Mouse (Mus musculus) forebrain, embryonic 12.5 days (tissue): Measurements from ENCODE around the gene Ptgfrn. TPM values are rescaled to one million over a fixed set of nuclear protein-coding genes. Genes with fewer than 3 reads are reported as not detected.
A peak's percentile ranks its signal among the peaks of the same experiment; 100 is the strongest.

ENCODE experiments used
- ATAC-seq: fragments of 200-750 bp; cut with Nextera tagmentation; 2 replicates; pipeline ENCODE4 v1.8.0; 2017; ENCODE audit warnings: moderate TSS enrichment; ENCODE audit not compliant: low FRiP score
- H3K27ac ChIP-seq: fragments of 300-500 bp; sonication (generic); 2 replicates; pipeline ENCODE4 v1.5.1; 2016; ENCODE audit warnings: mild to moderate bottlenecking
- H3K27me3 ChIP-seq: fragments of 300-500 bp; sonication (generic); 2 replicates; pipeline ENCODE4 v1.6.1; 2016; ENCODE audit warnings: mild to moderate bottlenecking
- H3K36me3 ChIP-seq: fragments of 300-500 bp; sonication (generic); replicated peaks from 2 replicates; pipeline ENCODE4 v1.6.1; 2016; ENCODE audit warnings: mild to moderate bottlenecking
- H3K4me1 ChIP-seq: fragments of 300-500 bp; sonication (generic); 2 replicates; pipeline ENCODE4 v1.6.1; 2016
- H3K4me2 ChIP-seq: fragments of 300-500 bp; sonication (generic); 2 replicates; pipeline ENCODE4 v1.6.1; 2016; ENCODE audit warnings: mild to moderate bottlenecking, moderate library complexity
- H3K4me3 ChIP-seq: fragments of 300-500 bp; sonication (generic); replicated peaks from 2 replicates; pipeline ENCODE4 v1.5.1; 2016; ENCODE audit warnings: mild to moderate bottlenecking
- H3K9ac ChIP-seq: fragments of 300-500 bp; sonication (generic); 2 replicates; pipeline ENCODE4 v1.6.1; 2016; ENCODE audit warnings: mild to moderate bottlenecking
- H3K9me3 ChIP-seq: fragments of 300-500 bp; sonication (generic); 2 replicates; pipeline ENCODE4 v1.6.1; 2016
- WGBS: fragments of 180-500 bp; shearing (Covaris S2); methylation state at CpG from one replicate; pipeline ENCODE4 v1.1.7; 2016; 5-methylcytosine and 5-hydroxymethylcytosine counted together
- polyA plus RNA-seq: library from polyadenylated mRNA; unstranded; fragments of >200 nt; fragmentation: Nextera tagmentation; extraction: Ambion mirVana; gene quantifications from 2 replicates; pipeline ENCODE4 v1.2.1, GENCODE M21; 2016

Gene Ptgfrn
- polyA plus RNA-seq, 1 experiment from 2014 or later = 4.5 TPM

- Histone ChIP-seq H3K9me3 (no peaks in the 10 kb centered on the region), H3K36me3 (no peaks in the 10 kb centered on the region), H3K4me1 (peaks cover 1% of the 10 kb centered on the region; the same call in 1 of the 2 replicates), H3K9ac (no peak overlapping the region), H3K4me2 (no peak overlapping the region), H3K27ac (no peak overlapping the region), H3K27me3 (no peaks in the 10 kb centered on the region), H3K4me3 (no peak overlapping the region)
- no peak for ATAC-seq
- 89% methylated on average over 5 of the region's 5 CpGs for WGBS
These were observed 102.8 kb downstream of the Ptgfrn start for GRCm38 (mm10) chr3:101007112-101007782.

DNA sequence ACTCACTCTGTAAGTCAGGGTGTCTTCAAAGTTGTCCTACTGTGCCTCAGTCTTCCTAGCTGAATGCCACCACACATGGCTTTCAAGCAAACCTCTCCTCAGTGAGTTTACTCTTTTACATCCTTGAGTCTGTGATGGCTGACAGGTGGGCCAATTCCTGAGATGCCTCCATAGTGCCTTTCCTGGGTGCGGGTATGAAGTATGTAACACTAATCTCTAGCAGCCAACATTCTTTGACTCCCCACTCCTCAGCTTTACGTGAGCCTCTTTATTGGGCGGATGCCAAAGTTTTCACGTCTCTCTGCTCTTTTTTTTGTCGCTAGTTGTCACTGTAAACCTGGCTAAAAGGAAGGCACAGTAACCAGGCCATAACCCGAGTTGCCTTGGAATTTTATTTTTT, 104.7 kb downstream of the Ptgfrn start:
- no peak overlapping the region for H3K27ac ChIP-seq
- H3K27me3 ChIP-seq = no peaks in the 10 kb centered on the region
- WGBS = 81% methylated on average over 6 of the region's 6 CpGs
- H3K4me1 ChIP-seq = no peaks in the 10 kb centered on the region
- H3K36me3 ChIP-seq = no peaks in the 10 kb centered on the region
- no peak overlapping the region for H3K9ac ChIP-seq
- H3K4me2 ChIP-seq = no peak overlapping the region
- H3K9me3 ChIP-seq = no peaks in the 10 kb centered on the region
- no peak for ATAC-seq
- no peak overlapping the region for H3K4me3 ChIP-seq

DNA sequence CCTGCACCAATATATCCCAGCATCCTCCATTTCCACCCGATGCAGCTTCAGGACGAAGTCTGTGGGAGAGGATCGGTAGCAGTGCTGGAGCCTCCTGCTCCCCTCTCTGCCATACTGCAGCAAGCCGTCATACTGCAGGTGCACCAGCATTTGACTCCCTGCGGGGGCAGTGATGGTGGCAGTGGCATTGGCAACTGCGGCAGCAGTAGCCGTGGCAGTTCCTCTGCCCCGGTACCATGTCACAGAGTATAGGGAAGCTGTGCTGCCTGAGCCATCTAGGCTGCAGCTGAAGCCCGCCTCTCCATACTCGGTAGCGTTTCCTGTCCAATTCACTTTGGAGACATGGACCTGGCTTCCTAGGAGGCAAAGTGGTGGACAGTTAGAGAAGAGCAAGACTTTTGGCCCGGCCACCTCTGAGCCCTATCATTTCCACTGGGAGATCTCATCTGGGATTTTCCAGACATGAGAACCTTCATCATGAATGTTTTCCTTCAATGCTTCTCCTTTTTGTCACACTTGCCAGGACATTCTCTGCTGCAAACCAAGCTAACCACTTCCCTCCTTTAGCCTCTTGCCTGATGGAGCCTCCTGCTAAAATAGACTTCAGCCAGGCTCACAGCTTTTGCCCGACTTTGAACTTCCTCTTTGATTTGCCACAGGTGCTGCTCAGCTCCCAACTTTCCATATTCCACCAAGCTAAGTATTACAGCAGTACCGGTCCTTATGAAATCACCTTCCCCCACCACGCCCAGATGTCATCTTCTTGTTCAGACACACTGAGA, 106.3 kb downstream of the Ptgfrn start:
- no peak for ATAC-seq
- H3K4me3 ChIP-seq = no peak overlapping the region
- no peaks in the 10 kb centered on the region for H3K4me1 ChIP-seq
- H3K36me3 ChIP-seq = no peaks in the 10 kb centered on the region
- 87% methylated on average over 15 of the region's 15 CpGs for WGBS
- no peak overlapping the region for H3K4me2 ChIP-seq
- no peak overlapping the region for H3K9ac ChIP-seq
- H3K9me3 ChIP-seq = no peaks in the 10 kb centered on the region
- H3K27ac ChIP-seq = no peak overlapping the region
- no peaks in the 10 kb centered on the region for H3K27me3 ChIP-seq

DNA sequence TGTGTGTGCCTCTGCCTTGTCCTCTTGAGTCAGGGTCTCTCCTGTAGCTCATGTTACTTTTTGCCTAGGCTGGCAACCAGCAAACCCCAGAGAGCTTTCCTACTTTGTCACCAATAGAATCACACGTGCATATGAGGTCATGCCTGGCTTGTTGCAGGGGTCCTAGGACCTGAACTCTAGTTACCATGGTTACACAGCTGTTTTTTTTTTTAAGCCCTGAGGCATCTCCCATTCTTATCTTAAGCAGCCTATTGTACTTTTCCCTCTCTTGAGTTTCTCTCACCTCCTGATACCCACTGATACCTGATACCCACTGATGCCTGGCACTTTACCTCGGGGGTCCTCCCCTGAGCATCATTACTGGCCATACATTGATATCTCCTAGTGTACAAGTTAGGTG, 110.3 kb downstream of the Ptgfrn start:
- H3K9me3 ChIP-seq = no peaks in the 10 kb centered on the region
- H3K4me2 ChIP-seq = no peak overlapping the region
- no peak overlapping the region for H3K4me3 ChIP-seq
- no peaks in the 10 kb centered on the region for H3K27me3 ChIP-seq
- H3K9ac ChIP-seq = no peak overlapping the region
- ATAC-seq = no peak
- H3K4me1 ChIP-seq = peaks cover 4% of the 10 kb centered on the region
- H3K36me3 ChIP-seq = no peaks in the 10 kb centered on the region
- 35% methylated on average over 2 of the region's 2 CpGs for WGBS
- H3K27ac ChIP-seq = no peak overlapping the region

DNA sequence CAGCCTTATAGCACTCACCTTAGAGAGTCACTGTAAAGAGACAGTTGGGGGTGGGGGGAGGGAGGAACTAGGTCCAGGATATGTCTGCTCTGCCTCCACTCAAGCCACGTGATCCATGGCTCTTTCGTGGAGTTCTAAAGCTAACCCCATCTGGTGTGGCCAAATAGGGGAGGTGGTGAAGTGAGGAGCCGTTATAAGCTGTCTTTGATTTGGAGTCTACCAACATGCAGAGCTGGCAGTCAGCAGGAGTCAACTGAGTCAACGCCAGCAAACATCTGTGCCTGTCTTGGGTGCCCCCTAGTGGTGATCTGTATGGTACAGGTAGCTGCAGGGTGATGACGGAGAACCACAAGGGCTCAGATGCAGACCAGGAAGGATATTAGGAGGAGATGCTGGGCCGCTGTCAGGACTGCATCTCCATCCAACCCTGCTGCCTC, 111.2 kb downstream of the Ptgfrn start:
- Histone ChIP-seq H3K27ac (no peak overlapping the region), H3K4me3 (no peak overlapping the region), H3K4me2 (no peak overlapping the region), H3K27me3 (no peaks in the 10 kb centered on the region), H3K4me1 (peaks cover 9% of the 10 kb centered on the region), H3K9me3 (no peaks in the 10 kb centered on the region), H3K36me3 (no peaks in the 10 kb centered on the region), H3K9ac (no peak overlapping the region)
- ATAC-seq = peak; percentile 72
- 12% methylated on average over 6 of the region's 6 CpGs for WGBS

GRCm38 (mm10) chr3:100997785-100998570, 112.1 kb downstream of the Ptgfrn start:
- Histone ChIP-seq H3K36me3 (no peaks in the 10 kb centered on the region), H3K9me3 (no peaks in the 10 kb centered on the region), H3K27me3 (no peaks in the 10 kb centered on the region), H3K4me3 (no peak overlapping the region), H3K27ac (no peak overlapping the region), H3K4me2 (no peak overlapping the region), H3K9ac (no peak overlapping the region), H3K4me1 (peaks cover 9% of the 10 kb centered on the region)
- WGBS = 86% methylated on average over 10 of the region's 10 CpGs
- no peak for ATAC-seq

GRCm38 (mm10) chr3:100994252-100994651, 115.8 kb downstream of the Ptgfrn start:
- no peaks in the 10 kb centered on the region for H3K36me3 ChIP-seq
- WGBS = 50% methylated on average over 4 of the region's 4 CpGs
- no peak for ATAC-seq

GRCm38 (mm10) chr3:100993718-100994117, 116.4 kb downstream of the Ptgfrn start:
- no peaks in the 10 kb centered on the region for H3K36me3 ChIP-seq
- H3K4me2 ChIP-seq = no peak overlapping the region
- WGBS = 87% methylated on average over 15 of the region's 15 CpGs
- H3K27ac ChIP-seq = no peak overlapping the region
- H3K9me3 ChIP-seq = no peaks in the 10 kb centered on the region
- no peak overlapping the region for H3K9ac ChIP-seq
- H3K4me1 ChIP-seq = peaks cover 24% of the 10 kb centered on the region
- 0 out of 2 replicates have a peak, but pooled peaks cover 5% of the 10 kb centered on the region for H3K27me3 ChIP-seq
- H3K4me3 ChIP-seq = no peak overlapping the region
- no peak for ATAC-seq

More at GRCm38 (mm10) chr3:100994252-100994651, 115.8 kb downstream of the Ptgfrn start:
- H3K27ac ChIP-seq = no peak overlapping the region
- H3K9me3 ChIP-seq = no peaks in the 10 kb centered on the region
- no peak overlapping the region for H3K4me3 ChIP-seq
- H3K4me2 ChIP-seq = no peak overlapping the region
- no peak overlapping the region for H3K9ac ChIP-seq
- 0 out of 2 replicates have a peak, but pooled peaks cover 5% of the 10 kb centered on the region for H3K27me3 ChIP-seq
- peaks cover 22% of the 10 kb centered on the region for H3K4me1 ChIP-seq

DNA sequence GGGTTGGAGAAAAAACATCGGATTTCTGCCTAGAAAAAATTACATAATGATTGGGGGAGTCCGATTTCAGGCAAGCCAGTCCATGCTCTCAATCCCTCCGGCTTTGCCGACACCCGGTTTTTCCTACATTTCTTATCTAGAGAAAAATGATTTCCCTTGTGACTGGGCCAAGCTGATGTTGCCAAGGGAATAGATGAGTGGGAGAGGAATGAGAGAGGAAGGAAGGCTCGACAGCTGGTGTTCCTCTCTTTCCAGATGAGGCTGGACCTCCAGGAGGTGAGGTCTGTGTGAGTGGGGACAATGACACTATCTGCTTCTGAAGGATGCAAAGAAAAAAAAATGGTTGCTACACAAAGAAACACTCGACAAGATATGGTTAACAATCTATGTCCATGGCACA, 116.9 kb downstream of the Ptgfrn start:
- WGBS = 88% methylated on average over 7 of the region's 7 CpGs

More for the DNA sequence above, 116.9 kb downstream of the Ptgfrn start:
- 0 out of 2 replicates have a peak, but pooled peaks cover 8% of the 10 kb centered on the region for H3K27me3 ChIP-seq
- no peak overlapping the region for H3K4me2 ChIP-seq
- H3K4me3 ChIP-seq = no peak overlapping the region
- ATAC-seq = no peak
- no peak overlapping the region for H3K9ac ChIP-seq
- H3K4me1 ChIP-seq = peaks cover 24% of the 10 kb centered on the region
- no peaks in the 10 kb centered on the region for H3K9me3 ChIP-seq
- no peaks in the 10 kb centered on the region for H3K36me3 ChIP-seq
- H3K27ac ChIP-seq = no peak overlapping the region

Other genes with a start within 250 kb of the Ptgfrn start
- gene Trim45, start 188.1 kb downstream of the Ptgfrn start, polyA plus RNA-seq = 6.2 and 7.1 TPM in 2 replicates
- 24.6 and 28.4 TPM in 2 replicates for gene Ttf2, start 140.6 kb downstream of the Ptgfrn start, polyA plus RNA-seq
- gene Cd101, start 80.7 kb downstream of the Ptgfrn start, polyA plus RNA-seq = 0.05 TPM in 1 of 2 replicates, not detected in the other
- gene Cd2, start 177.7 kb upstream of the Ptgfrn start, polyA plus RNA-seq = not detected in 2 replicates